ENCODE assay signal across 26 mouse cellular contexts in the genomic region with DNA sequence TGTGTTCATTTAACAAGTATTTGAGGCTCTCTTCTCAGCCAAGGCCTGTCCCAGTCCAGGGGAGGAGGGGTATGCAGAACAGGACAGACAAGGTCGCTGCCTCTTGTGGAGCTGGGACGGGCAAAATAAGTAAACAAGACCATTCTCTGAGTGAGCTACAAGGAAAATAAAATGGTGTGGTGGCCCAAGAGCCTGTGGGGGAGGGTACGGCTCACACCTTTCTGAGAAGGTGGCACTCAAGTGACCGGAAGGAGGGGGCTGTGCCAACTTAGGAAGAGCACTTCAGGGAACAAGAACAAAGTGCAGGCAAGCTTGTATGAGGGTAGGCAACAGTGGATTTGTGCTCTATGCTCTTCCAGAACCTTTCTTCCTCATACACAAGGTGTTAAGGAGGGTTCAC. TPM values are rescaled to one million over a fixed set of nuclear protein-coding genes. Genes with fewer than 3 reads are reported as not detected.
DNase-seq lines count a peak whose midpoint lies in the region; ATAC-seq and TF ChIP-seq lines count a peak whose summit lies in the region.
"Had no signal": no experiment of that assay in that cellular context is flagged by ENCODE, and none has a peak within 500 bp of the region (broad histone marks: within the 10 kb centered on the region; RNA-seq: fewer than 3 reads in every experiment).

No protein-coding gene starts in this region.

- WGBS in heart, embryonic 12.5 days = 44% methylated on average over 4 of the region's 4 CpGs
- 27% methylated on average over 4 of the region's 4 CpGs for WGBS in lung, postnatal 0 days
- 72% methylated on average over 4 of the region's 4 CpGs for WGBS in midbrain, embryonic 14.5 days

- H3K27ac ChIP-seq in heart, embryonic 12.5 days (ENCODE audit: poor library complexity, severe bottlenecking) = no peak overlapping the region
- peak overlapping the region; percentile 71 for H3K27ac ChIP-seq in lung, postnatal 0 days (ENCODE audit: low read length)
- H3K27ac ChIP-seq in midbrain, embryonic 14.5 days (replicated peaks; ENCODE audit: low read depth, low read length) = no peak overlapping the region
- H3K27ac ChIP-seq: heart, embryonic 15.5 days; hindbrain, postnatal 0 days; kidney, embryonic 15.5 days; limb, embryonic 13.5 days; neural tube, embryonic 12.5 days had no signal

- no peak overlapping the region for H3K4me2 ChIP-seq in heart, embryonic 12.5 days
- no peak overlapping the region for H3K4me2 ChIP-seq in lung, postnatal 0 days (replicated peaks; ENCODE audit: low read depth, low read length)
- H3K4me2 ChIP-seq in midbrain, embryonic 14.5 days (ENCODE audit: low read length) = no peak overlapping the region
- H3K4me2 ChIP-seq: heart, embryonic 15.5 days; kidney, embryonic 15.5 days; limb, embryonic 13.5 days; liver, embryonic 11.5 days; midbrain, embryonic 11.5 days; neural tube, embryonic 12.5 days had no signal

- TF ChIP-seq EP300 in lung, postnatal 0 days (IDR thresholded peaks at IDR 0.05) = peak; percentile 92

- H3K4me1 ChIP-seq in heart, embryonic 12.5 days (replicated peaks) = peaks cover 3% of the 10 kb centered on the region
- H3K4me1 ChIP-seq in lung, postnatal 0 days (ENCODE audit: insufficient read depth, low read depth, low read length) = no peaks in the 10 kb centered on the region; the same call in 1 of the 2 replicates
- H3K4me1 ChIP-seq in midbrain, embryonic 14.5 days (ENCODE audit: control insufficient read depth, insufficient read depth, low read length) = peaks cover 6% of the 10 kb centered on the region; the same call in 1 of the 2 replicates

- DNase-seq in heart, adult 11 months = peak; percentile 83
- DNase-seq in ovary, postnatal 36 days (ENCODE audit: low spot score) = peak; percentile 21
- no peak for DNase-seq in ovary, postnatal 10 days (ENCODE audit: low spot score)
- peak; percentile 89 for DNase-seq in lung, postnatal 0 days (ENCODE audit: low spot score)
- peak; percentile 74 to 88 for DNase-seq in lung, postnatal 4 days
- no peak for DNase-seq in midbrain, embryonic 14.5 days
- no peak for DNase-seq in thymus, postnatal 36 days
- DNase-seq: cerebellum, adult 8-10 months; cerebellum, postnatal 25 days; kidney, postnatal 25 days; right cerebral cortex, postnatal 25 days; thymus, adult 2 months; thymus, postnatal 4 days had no signal

- no peaks in the 10 kb centered on the region for H3K36me3 ChIP-seq in heart, embryonic 12.5 days
- H3K36me3 ChIP-seq in lung, postnatal 0 days (ENCODE audit: insufficient read depth, low read length) = no peaks in the 10 kb centered on the region
- H3K36me3 ChIP-seq in midbrain, embryonic 14.5 days (ENCODE audit: control insufficient read depth, insufficient read depth, low read length) = no peaks in the 10 kb centered on the region
- H3K36me3 ChIP-seq: G1E; heart, embryonic 15.5 days; kidney, embryonic 15.5 days; limb, embryonic 13.5 days; neural tube, embryonic 12.5 days had no signal

- TF ChIP-seq CTCF in lung, postnatal 0 days (IDR thresholded peaks at IDR 0.05) = no peak

- H3K9me3 ChIP-seq in heart, embryonic 12.5 days (replicated peaks) = no peaks in the 10 kb centered on the region
- no peaks in the 10 kb centered on the region for H3K9me3 ChIP-seq in lung, postnatal 0 days (ENCODE audit: low read length)
- H3K9me3 ChIP-seq in midbrain, embryonic 14.5 days (ENCODE audit: control insufficient read depth, low read length) = no peaks in the 10 kb centered on the region
- H3K9me3 ChIP-seq: heart, embryonic 15.5 days; kidney, embryonic 15.5 days; limb, embryonic 13.5 days; neural tube, embryonic 12.5 days had no signal

- no peak overlapping the region for H3K4me3 ChIP-seq in heart, embryonic 12.5 days
- H3K4me3 ChIP-seq in lung, postnatal 0 days (ENCODE audit: low read depth, low read length) = no peak overlapping the region
- H3K4me3 ChIP-seq in midbrain, embryonic 14.5 days (replicated peaks; ENCODE audit: low read depth, low read length) = no peak overlapping the region
- H3K4me3 ChIP-seq: heart, embryonic 15.5 days; kidney, embryonic 15.5 days; limb, embryonic 13.5 days; myocyte; neural tube, embryonic 12.5 days had no signal

- H3K9ac ChIP-seq in heart, embryonic 12.5 days = no peak overlapping the region
- no peak overlapping the region for H3K9ac ChIP-seq in lung, postnatal 0 days (replicated peaks; ENCODE audit: low read depth)
- H3K9ac ChIP-seq in midbrain, embryonic 14.5 days (replicated peaks; ENCODE audit: low read length) = no peak overlapping the region
- H3K9ac ChIP-seq: heart, embryonic 15.5 days; kidney, embryonic 15.5 days; limb, embryonic 13.5 days; neural tube, embryonic 12.5 days had no signal

- ATAC-seq in heart, embryonic 12.5 days (ENCODE audit: insufficient number of reproducible peaks, low FRiP score) = no peak
- ATAC-seq in lung, postnatal 0 days = peak; percentile 90
- ATAC-seq in midbrain, embryonic 14.5 days (ENCODE audit: low FRiP score, low TSS enrichment) = no peak
- ATAC-seq: forebrain, embryonic 14.5 days; hindbrain, postnatal 0 days; intestine, postnatal 0 days; Patski had no signal

- H3K27me3 ChIP-seq in heart, embryonic 12.5 days (replicated peaks) = peaks cover 32% of the 10 kb centered on the region
- H3K27me3 ChIP-seq in lung, postnatal 0 days (replicated peaks; ENCODE audit: insufficient read depth, low read length) = no peaks in the 10 kb centered on the region
- H3K27me3 ChIP-seq in midbrain, embryonic 14.5 days (ENCODE audit: control insufficient read depth, insufficient read depth, low read length) = peaks cover 27% of the 10 kb centered on the region
- H3K27me3 ChIP-seq: Patski had no signal

RNA-seq across cellular contexts. Expression of a gene that starts 6.0 kb away (rescaled TPM):
- 0.64 and 0.92 TPM in 2 replicates for polyA plus RNA-seq in heart, embryonic 12.5 days (2016; fragmentation: Nextera tagmentation; extraction: Ambion mirVana)
- 28.9 and 29.8 TPM in 2 replicates for polyA plus RNA-seq in lung, postnatal 0 days (2015; fragmentation: Nextera tagmentation; extraction: Ambion mirVana)
- polyA plus RNA-seq in midbrain, embryonic 14.5 days (2014; fragmentation: Nextera tagmentation; extraction: Ambion mirVana) = 0.61 and 0.88 TPM in 2 replicates

RNA-seq across cellular contexts. Expression of a gene that starts 56.8 kb away (rescaled TPM):
- polyA plus RNA-seq in heart, embryonic 12.5 days (2016; fragmentation: Nextera tagmentation; extraction: Ambion mirVana) = 23.6 and 26.3 TPM in 2 replicates
- 46.7 and 47.4 TPM in 2 replicates for polyA plus RNA-seq in lung, postnatal 0 days (2015; fragmentation: Nextera tagmentation; extraction: Ambion mirVana)
- 29.6 and 32.0 TPM in 2 replicates for polyA plus RNA-seq in midbrain, embryonic 14.5 days (2014; fragmentation: Nextera tagmentation; extraction: Ambion mirVana)

Comparison
In these comparisons a context has a peak if more than half of its experiments do, and no peak if none do; other contexts are left out.
1. DNase-seq: peak in heart, adult 11 months (single experiment), ovary, postnatal 36 days (single experiment), lung, postnatal 0 days (single experiment) and lung, postnatal 4 days (2 of 2); none in ovary, postnatal 10 days (single experiment), midbrain, embryonic 14.5 days (single experiment) and thymus, postnatal 36 days (0 of 2).
2. RNA of a gene that starts 6.0 kb away (polyA plus RNA-seq): 28.9 to 29.8 TPM in lung, postnatal 0 days; 0.64 to 0.92 TPM in heart, embryonic 12.5 days and 0.61 to 0.88 TPM in midbrain, embryonic 14.5 days; every median in the first group is over 10 times any median in the second.